Mouse (Mus musculus): ENCODE results near the gene Kif5c.
A peak's percentile ranks its signal among the peaks of the same experiment; 100 is the strongest.

The Kif5c gene

GRCm38 (mm10) chr2:49720343-49720742, 101.2 kb downstream of the Kif5c start:
- DNase-seq (ENCODE audit: low spot score): no peak

DNA sequence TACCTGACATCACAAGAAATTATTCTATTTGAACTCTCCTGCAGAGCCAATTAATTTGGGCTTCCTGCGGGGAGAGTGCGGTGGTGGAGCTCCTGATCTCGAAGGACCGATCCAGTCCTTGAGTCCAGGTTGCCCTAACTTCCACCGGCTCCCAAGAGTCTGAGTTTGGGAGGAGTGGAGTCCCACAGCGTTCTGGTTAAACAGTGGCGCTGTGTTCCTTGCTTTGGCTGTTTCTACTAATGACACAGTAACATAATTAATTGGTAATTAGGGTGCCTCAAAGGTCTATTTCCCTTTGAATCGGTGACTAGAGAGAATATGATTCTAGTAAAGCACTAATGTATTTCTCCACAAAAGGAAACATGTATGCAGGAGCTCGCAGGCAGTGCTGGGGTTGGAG, 103.2 kb downstream of the Kif5c start:
- DNase-seq (ENCODE audit: low spot score): no peak

DNA sequence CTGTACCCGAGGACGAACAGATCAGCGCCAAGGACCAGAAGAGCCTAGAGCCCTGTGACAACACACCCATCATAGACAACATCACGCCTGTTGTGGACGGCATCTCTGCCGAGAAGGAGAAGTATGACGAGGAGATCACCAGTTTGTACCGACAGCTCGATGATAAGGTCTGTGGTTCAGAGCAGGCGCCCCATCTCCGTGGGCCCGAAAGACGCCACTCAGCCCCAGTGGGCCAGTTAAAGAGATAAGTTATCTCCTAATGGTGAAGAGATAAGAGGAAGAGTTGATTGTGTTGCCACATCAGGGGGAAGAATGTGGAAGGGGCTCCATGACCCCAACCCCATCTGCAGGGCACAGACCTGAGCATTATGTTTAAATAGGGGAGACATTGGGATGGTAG, 103.9 kb downstream of the Kif5c start:
- DNase-seq (ENCODE audit: low spot score): no peak

DNA sequence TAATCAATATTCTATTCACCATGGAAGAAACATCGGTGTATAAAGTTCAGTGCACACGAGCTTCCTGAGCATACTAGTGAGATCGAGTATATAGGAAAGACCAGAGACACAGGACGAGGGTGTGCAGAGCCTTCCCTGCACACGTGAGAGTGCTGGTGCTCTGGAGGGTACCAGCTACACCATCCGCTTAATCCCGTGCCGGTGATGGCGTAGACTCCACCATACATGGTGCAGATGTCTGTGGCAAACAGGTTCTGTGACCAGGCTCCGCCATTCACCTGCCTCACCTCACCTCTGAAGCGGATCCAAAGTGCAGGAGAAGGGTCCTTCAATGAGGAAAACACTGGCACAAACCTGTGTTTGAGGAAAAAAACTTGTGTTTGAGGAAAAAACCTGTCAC, 107.6 kb downstream of the Kif5c start:
- DNase-seq (ENCODE audit: low spot score): no peak

- DNase-seq (ENCODE audit: low spot score): no peak
These were observed 108.1 kb downstream of the Kif5c start for GRCm38 (mm10) chr2:49727199-49727598.

DNA sequence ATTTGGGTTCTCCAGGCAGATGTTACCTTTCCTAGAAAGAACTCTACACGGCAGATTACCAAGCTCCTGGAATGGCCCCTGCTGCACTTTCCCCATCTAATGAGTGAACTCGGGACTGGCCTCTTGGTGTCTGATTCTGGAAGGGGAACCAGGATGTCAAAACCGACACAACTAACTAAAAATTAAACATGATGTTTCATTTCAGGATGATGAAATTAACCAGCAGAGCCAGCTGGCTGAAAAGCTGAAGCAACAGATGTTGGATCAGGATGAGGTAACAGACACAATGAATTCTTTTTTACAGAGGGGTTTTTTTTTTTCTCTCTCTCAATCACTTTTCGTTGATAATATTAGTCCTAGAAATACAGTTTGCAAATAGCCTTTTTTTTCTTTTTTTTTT, 108.6 kb downstream of the Kif5c start:
- DNase-seq (ENCODE audit: low spot score): no peak

- DNase-seq (ENCODE audit: low spot score): no peak
These were observed 110.0 kb downstream of the Kif5c start for GRCm38 (mm10) chr2:49728896-49729610.

GRCm38 (mm10) chr2:49729611-49729969, 110.5 kb downstream of the Kif5c start:
- DNase-seq (ENCODE audit: low spot score): no peak

DNA sequence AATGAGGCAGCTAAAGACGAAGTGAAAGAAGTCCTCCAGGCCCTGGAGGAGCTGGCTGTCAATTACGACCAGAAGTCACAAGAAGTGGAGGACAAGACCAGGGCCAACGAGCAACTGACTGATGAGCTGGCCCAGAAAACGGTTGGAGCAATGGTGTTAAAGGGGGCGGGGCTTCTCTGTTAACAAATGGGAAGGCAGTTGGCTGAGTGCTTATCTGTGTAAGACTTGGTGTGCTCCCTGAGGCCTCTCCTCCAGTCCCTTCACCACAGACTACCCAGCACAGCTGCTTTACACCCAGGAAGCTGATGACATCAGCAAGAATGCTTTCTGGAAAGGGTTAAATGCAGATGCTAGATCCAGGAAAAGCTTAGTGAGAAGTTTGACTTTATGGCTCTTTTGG, 111.1 kb downstream of the Kif5c start:
- no peak for DNase-seq (ENCODE audit: low spot score)

GRCm38 (mm10) chr2:49732745-49733655, 113.9 kb downstream of the Kif5c start:
- DNase-seq (ENCODE audit: low spot score): no peak

GRCm38 (mm10) chr2:49733656-49734008, 114.5 kb downstream of the Kif5c start:
- DNase-seq (ENCODE audit: low spot score): no peak

DNA sequence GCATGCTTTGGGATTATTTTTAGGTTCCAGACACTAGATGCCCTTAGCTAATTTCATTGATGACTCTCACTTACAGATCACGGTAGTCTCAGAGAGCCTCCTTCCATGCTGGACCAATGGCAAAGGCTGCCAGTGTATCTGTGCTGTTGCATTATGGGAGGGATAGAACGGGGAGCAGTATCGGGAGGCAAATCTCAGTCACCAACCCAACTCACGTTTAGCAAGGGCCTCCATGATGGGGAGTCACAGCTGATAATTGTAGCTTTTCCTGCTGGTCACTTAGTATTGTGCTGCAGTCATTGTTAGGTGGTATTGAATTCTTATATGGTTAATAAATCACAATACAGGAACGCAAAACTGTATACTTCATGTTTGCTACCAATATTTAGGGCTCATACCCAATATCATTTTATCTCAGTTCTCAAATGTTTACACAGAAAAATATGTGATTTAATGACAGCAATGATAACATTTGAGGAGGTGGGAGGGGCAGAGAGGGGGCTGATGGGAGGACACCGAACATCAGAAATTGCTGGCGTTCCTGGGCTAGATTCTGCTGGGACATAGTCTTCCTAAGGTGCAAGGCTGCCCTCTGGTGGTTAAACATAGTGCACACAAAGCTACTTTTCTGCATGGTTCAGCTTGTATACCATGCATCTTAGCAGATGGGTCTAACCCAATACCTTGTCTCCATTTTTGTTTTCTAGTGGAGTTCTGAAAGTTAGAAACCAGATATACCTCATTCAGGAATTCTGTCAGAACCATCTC, 115.1 kb downstream of the Kif5c start:
- DNase-seq (ENCODE audit: low spot score): peak; percentile 42

DNA sequence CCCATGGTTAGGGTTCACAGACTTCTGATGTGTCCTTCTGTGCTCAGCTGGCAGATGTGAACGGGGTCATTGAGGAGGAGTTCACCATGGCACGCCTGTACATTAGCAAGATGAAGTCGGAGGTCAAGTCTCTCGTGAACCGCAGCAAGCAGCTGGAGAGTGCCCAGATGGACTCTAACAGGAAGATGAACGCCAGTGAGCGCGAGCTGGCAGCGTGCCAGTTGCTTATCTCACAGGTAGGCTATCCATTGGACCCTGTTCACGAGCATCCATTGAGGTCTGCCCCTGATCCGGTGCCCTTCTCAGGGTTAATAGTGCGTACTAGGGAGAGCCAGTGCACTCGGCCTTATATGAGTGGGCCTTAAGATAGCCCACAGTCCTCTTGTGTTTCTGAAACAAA, 116.3 kb downstream of the Kif5c start:
- no peak for DNase-seq (ENCODE audit: low spot score)

GRCm38 (mm10) chr2:49739046-49739445, 119.9 kb downstream of the Kif5c start:
- DNase-seq (ENCODE audit: low spot score): no peak

GRCm38 (mm10) chr2:49741026-49741425, 121.9 kb downstream of the Kif5c start:
- DNase-seq (ENCODE audit: low spot score): no peak

DNA sequence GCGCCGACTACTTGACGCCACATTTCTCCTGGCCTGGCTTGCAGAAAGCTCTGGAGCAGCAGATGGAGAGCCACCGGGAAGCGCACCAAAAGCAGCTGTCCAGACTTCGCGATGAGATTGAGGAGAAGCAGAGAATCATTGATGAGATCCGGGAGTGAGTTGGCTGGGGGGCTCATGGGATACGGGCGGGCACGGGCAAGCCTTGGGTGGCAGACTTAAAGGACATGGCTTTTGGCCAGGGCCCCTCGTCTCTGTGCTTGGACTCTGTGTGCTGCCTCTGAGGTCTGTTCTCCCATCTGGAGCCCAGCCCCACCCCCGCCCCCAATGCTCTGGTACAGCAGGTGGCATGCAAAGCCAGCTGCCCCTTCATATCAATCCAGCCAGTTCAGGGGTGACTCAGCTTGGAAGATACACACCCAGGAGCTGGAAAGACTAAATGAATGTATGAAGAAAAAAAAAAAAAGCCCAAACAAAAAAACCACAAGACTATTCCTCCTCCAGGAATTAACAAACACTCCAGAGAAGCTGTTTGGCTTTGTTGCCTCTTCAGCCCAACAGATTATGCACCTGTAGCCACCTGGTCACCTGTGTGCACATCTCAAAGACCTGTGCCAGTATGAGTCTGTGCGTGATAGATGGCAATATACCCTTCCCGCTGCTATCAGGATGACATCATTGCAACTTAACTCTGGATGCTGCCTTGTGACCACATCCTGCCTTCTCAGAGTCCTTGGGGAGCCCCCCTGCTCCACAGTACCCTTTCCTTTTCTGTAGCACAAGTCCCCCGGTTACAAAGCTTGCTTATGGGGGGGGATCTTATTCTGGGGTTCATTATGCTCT, 123.0 kb downstream of the Kif5c start:
- DNase-seq (ENCODE audit: low spot score): no peak

- no peak for DNase-seq (ENCODE audit: low spot score)
These were observed 123.8 kb downstream of the Kif5c start for GRCm38 (mm10) chr2:49742919-49743318.

GRCm38 (mm10) chr2:49743775-49744174, 124.7 kb downstream of the Kif5c start:
- no peak for DNase-seq (ENCODE audit: low spot score)

DNA sequence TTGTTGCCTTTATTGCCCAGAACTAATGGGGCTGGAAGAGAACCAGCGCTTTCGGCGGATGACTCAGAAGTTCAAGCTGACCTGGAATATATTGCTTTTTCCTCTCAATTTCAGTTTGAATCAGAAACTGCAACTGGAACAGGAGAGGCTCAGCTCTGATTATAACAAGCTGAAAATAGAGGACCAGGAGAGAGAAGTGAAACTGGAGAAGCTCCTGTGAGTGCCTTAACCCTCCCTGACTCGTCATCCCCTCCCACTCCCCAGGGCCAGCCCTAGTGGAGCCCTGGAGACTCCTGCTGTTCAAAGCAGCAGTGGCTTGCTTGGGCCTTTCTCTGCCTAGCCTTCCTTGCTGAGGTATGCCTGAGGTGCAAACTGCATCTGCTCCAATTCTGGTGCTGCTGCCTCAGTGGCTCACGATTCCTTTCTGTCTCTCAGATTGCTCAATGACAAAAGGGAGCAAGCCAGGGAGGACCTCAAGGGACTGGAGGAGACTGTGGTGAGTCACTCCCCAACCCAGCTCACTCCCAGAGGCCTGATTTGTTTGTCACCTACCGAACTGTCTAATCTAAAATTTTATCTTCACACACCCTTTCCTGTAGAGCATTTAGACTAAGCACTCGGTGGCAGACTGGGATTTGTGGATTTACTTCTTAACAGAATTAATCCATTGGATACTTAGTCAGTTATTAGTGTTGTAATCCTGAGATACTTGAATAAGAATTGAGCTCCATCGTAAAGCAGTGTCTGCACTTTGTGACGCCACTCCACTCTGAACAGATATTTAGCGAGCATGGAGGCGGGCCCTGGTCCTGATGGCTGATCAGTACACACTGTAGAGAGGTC, 125.4 kb downstream of the Kif5c start:
- no peak for DNase-seq (ENCODE audit: low spot score)

GRCm38 (mm10) chr2:49745094-49745781, 126.1 kb downstream of the Kif5c start:
- DNase-seq (ENCODE audit: low spot score): no peak

All from ovary, postnatal 10 days (tissue).